Mouse (Mus musculus) kidney, adult 2 months (tissue): Measurements from ENCODE around the gene Gucy2c.

ENCODE experiments used
- CTCF ChIP-seq: fragments of 200-500 bp; conservative IDR thresholded peaks from 2 replicates; pipeline ENCODE4 v1.5.1; 2011; ENCODE audit warnings: low read depth, mild to moderate bottlenecking, control low read depth, low read length, moderate library complexity, mixed read lengths; ENCODE audit not compliant: insufficient read depth, insufficient read length
- POLR2A ChIP-seq: fragments of 200-500 bp; IDR thresholded peaks from one replicate; pipeline ENCODE4 v1.6.1; 2011; ENCODE audit warnings: low read depth, low read length, control low read depth

GRCm38 (mm10) chr6:136690527-136690926 lies 91.0 kb downstream of the Gucy2c start:
- TF ChIP-seq CTCF (no peak), POLR2A (no peak)
